Mouse (Mus musculus) brain, embryonic 14.5 days (tissue): ENCODE data around the gene Zfr.

Experiments used
- CTCF ChIP-seq: fragments of 200-500 bp; IDR thresholded peaks from 2 replicates; pipeline ENCODE4 v1.5.1; 2012; ENCODE audit warnings: inconsistent platforms, mild to moderate bottlenecking, moderate library complexity, borderline replicate concordance; ENCODE audit not compliant: insufficient read depth, insufficient read length; ENCODE audit errors: extremely low read depth
- POLR2A ChIP-seq: fragments of 200-500 bp; IDR thresholded peaks from 2 replicates; pipeline ENCODE4 v1.6.1; 2012; ENCODE audit warnings: mild to moderate bottlenecking, inconsistent platforms, borderline replicate concordance; ENCODE audit not compliant: poor library complexity, insufficient read depth, insufficient read length, severe bottlenecking; ENCODE audit errors: extremely low read depth

DNA sequence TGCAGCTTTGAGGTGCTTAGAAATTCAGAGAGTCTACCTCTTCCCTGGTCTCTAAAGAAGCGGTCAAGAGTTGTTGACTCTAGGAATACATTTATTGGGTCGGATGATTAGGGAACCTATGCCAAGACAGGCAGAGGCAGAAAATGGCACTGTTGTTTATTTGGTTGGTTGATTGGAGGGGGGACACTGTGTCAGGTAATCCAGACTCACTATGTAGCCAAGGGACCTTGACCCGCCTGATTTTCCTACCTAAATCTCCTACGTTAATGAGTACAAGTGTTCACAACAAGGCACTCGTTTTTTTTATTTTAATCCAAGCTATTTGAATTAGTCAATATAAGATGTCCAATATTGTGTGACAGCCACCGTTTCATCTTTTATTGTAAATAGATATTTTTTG, 79.7 kb downstream of the Zfr start:
- no peak for TF ChIP-seq CTCF
- TF ChIP-seq POLR2A = no peak
